Mouse (Mus musculus): ENCODE measurements around the gene Rpp21.

Gene Rpp21

DNA sequence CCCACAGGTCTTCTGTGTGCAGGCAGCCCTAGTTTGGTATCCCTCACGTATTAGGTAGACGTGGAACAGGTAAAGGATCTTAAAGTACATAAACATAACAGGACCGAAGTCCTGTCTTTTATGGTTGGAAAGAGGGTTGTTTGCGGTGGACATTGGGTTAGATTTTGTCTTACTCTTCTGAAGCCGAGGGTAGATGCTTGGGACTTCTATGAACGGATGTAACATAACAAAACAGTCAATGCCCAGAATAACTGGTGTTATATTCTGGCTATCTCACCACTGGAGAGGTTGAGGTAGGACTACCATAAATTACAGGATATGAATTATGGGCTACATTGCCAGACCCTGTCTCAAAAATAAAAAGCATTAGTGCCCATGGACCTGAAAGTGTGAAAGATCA, at the start of gene Rpp21:
Gene Rpp21 (minus strand): TSS at position 101 of the 400 bp plus-strand sequence.
- in situ Hi-C loops (cut with MboI; ENCODE audit: unreplicated experiment in 2 of 2): no loop called here

DNA sequence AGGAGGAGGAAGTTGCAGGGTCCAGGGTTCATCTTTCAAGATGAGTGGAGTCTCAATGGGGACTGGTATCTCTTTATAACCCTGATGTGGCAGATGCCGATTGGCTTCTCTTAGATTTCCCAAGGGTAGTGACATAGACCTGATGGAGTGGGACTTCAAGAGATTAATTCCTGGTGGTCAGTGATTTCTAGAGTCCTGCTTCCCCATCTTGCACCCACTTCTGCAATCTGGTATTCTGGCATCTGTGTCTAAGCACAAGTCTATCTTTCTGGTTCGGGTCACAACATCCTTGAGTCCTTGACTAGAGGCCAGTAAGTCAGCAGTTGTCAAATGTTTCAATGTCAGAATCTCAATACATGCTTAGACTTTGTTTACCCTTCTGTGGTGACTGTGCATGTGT, 28.5 kb upstream of the Rpp21 start, which contains the start of gene H2-M10.2:
Gene H2-M10.2 (minus strand): TSS at position 101 of the 400 bp plus-strand sequence.
- in situ Hi-C loops (cut with MboI; ENCODE audit: unreplicated experiment in 2 of 2): no loop called here

DNA sequence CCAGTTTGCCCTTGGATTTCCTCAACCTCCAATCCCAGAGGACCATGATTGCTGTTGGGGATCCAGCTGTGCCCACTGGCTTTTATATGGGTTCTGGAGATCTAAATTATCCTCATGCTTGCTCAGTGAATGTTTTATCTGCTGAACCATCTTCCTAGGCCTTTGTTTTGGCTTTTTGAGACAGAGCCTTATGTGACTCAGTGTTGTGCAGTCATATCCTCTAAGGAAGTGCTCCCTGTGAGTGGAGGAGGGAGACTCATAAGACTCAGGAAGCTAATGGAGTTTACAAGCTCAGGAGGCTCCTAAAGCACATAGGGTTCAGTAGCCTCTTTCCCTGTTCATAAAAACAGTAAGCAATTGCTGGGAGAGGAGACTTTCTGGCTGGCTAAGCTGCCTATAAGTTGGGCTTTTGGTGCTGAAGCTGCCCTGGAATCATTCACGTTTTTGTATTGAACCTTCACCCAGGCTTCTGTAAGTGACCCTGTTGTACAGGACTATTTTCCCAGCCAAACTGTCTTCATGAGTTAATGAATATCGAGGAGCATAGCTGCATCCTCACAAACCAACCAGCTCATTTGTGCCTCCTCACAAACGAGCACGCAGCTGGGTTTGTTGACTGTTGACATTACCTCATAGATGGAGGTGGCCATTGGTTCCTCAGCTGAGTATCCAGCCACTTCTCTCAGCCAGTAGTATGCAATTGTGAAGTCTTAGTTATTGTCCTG, 23.8 kb upstream of the Rpp21 start:
- in situ Hi-C loops (cut with MboI; ENCODE audit: unreplicated experiment in 2 of 2): no loop called here

GRCm38 (mm10) chr17:36274776-36275175, 16.9 kb upstream of the Rpp21 start:
- in situ Hi-C loops (cut with MboI; ENCODE audit: unreplicated experiment in 2 of 2): no loop called here

- in situ Hi-C loops (cut with MboI; ENCODE audit: unreplicated experiment in 2 of 2): no loop called here
Measured at GRCm38 (mm10) chr17:36273796-36274195, 15.9 kb upstream of the Rpp21 start.

DNA sequence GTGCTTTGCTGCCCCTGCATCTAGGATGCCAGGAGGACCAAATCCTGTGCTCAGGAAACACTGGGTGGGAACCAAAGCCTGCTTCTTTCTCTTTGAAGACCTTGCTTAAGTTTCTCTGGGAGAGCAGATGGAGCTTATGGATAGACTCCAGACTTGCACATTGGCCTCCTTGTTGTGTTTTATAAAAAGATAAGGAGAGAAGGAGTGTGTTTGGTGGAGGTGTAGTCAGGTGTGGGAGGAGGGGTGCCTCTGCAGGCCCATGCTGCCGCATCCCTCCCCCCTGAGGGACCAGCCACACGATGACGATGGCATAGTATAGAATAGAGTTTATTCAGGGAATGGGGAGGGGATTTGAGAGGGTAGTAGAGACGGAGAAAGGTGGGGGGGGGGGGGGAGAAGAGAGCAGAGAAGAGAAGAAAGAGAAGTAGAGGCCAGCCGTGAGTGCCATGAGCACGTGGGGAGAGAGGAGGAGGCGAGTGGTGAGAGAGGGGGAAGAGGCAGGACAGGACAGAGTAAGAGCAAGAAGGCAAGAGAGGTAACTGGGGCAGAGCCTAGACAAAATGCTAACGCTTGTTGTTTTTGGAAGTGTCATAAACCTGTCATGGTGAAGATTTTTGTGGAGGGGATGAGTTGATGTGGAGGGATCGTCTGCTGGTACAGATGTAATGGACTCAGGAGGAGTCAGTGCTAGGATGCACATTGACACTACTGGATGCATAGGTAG, 14.9 kb upstream of the Rpp21 start:
- in situ Hi-C loops (cut with MboI; ENCODE audit: unreplicated experiment in 2 of 2): no loop called here

- in situ Hi-C loops (cut with MboI; ENCODE audit: unreplicated experiment in 2 of 2): no loop called here
Measured at GRCm38 (mm10) chr17:36271586-36272256, 13.9 kb upstream of the Rpp21 start, which contains the start of gene Trim39. Gene Trim39 (minus strand): TSS chr17:36272247.

GRCm38 (mm10) chr17:36270956-36271585, 13.2 kb upstream of the Rpp21 start:
- in situ Hi-C loops (cut with MboI; ENCODE audit: unreplicated experiment in 2 of 2): no loop called here

GRCm38 (mm10) chr17:36265834-36266233, 8.0 kb upstream of the Rpp21 start:
- in situ Hi-C loops (cut with MboI; ENCODE audit: unreplicated experiment in 2 of 2): no loop called here

DNA sequence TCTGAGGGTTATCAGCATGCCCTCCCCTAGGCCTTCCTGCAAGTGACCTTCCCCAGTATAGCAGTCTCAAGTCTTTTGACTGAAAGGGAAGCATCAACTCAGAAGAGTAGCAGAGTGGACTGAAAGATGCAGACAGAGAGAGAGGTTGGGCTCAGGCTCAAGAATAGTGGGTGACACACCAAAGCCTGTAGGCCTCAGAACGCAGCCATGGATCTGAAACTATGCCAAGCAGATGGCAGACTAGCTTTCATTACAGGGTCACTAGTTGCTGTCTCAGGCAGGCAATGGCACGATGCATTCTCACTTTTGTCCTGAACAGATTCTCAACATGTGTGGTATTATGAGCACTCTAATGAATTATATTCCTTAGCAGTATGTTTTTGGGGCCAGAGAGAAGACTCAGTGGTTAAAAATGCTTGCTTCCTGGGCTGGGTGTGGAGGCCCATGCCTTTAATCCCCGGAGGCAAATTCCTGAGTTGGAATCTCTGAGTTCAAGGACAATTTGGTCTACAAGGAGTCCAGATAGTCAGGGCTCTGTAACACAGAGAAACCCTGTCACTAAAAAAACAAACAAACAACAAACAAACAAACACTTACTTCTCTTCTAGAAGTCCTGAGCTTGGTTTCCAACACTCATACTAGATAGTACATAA, 6.5 kb upstream of the Rpp21 start:
- in situ Hi-C loops (cut with MboI; ENCODE audit: unreplicated experiment in 2 of 2): no loop called here

DNA sequence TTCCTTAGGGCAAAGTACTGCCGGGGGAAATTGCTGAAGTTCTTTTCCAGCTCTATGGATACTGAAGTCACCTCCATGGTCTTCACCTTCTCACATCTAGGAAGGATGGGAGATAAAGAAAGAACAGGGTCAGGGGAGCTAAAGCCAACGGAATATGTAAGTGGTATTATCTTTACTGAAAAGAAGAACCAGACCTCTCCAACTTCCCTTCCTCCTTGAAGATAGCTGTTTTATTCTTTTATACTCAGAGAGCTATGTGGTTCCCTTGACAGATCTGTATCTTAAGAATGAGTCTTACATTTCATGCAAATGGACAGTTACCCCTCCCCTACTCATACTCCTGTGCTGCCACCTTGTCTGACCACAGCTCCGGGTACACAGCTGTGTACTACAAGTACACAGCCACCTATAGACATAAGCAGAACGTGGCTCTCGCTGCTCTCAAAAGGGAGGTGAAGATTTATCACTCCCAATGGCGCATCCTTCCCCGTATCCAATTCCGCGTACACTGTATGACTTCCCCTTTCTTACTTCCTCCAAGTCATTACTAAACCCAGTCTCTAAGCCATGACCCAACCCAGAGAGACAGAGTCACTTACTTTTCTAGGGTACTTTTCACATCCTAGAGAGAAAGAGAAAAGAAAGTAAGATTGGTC, 3.8 kb upstream of the Rpp21 start:
- in situ Hi-C loops (cut with MboI; ENCODE audit: unreplicated experiment in 2 of 2): no loop called here

GRCm38 (mm10) chr17:36257241-36257947, 475 bp downstream of the Rpp21 start:
- in situ Hi-C loops (cut with MboI; ENCODE audit: unreplicated experiment in 2 of 2): no loop called here

- in situ Hi-C loops (cut with MboI; ENCODE audit: unreplicated experiment in 2 of 2): no loop called here
Measured at GRCm38 (mm10) chr17:36253087-36253600, 4.7 kb downstream of the Rpp21 start.

DNA sequence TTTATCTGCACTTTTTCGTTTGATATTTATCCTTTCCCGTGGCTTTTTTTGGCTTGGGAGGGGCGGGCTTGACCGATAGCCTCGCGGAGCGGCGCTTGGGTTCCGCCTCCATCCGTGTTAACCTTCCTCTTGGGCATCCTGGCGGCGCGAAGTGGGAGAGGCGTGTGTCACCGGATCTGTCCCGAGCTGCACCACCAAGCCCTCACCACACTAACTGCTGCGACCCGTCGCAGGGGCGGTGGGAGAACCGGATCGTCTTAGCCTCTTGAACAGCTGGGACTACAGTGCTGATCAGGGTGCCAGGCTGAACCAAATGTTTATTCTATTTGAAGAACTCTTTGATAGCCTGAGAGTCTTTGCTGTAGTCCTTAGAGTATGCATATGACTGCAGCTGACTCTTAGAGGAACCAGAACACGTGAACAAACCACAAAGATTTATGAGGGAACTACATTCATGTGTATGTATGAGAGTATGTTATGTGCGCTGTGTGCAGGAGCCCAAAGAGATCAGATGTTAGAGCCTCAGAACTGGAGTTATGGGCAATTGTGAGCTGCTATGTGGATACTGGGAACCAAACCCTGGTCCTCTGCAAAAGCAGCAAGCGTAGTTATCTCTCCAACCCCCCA, 5.5 kb downstream of the Rpp21 start:
- in situ Hi-C loops (cut with MboI; ENCODE audit: unreplicated experiment in 2 of 2): no loop called here

GRCm38 (mm10) chr17:36248886-36249285, 9.0 kb downstream of the Rpp21 start:
- in situ Hi-C loops (cut with MboI; ENCODE audit: unreplicated experiment in 2 of 2): loop anchor here in 1 of 2 experiments (10.0 kb wide), 1 partner anchor 166 kb away; no protein-coding TSS in a partner anchor

DNA sequence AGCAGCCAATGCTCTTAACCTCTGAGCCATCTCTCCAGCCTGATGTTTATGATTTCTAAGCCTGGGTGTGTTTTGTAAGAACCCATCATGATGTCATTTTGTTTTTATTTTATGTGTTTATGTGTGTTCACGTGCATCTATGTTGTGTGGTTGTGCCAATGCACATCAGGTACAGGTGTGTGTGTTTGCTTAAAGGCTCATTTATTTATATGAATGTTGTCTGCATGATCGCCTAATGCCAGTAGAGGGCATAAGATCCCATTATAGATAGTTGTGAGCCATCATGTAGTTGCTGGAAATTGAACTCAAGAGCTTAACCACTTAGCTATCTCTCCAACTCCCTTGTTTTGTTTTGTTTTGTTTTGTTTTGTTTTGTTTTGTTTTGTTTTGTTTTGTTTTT, 12.1 kb downstream of the Rpp21 start:
- in situ Hi-C loops (cut with MboI; ENCODE audit: unreplicated experiment in 2 of 2): loop anchor here in 1 of 2 experiments (10.0 kb wide), 1 partner anchor 169 kb away; no protein-coding TSS in a partner anchor

GRCm38 (mm10) chr17:36244031-36244430, 13.8 kb downstream of the Rpp21 start:
- in situ Hi-C loops (cut with MboI; ENCODE audit: unreplicated experiment in 2 of 2): loop anchor here in 1 of 2 experiments (10.0 kb wide), 1 partner anchor 171 kb away; no protein-coding TSS in a partner anchor

GRCm38 (mm10) chr17:36240637-36241213, 17.1 kb downstream of the Rpp21 start:
- in situ Hi-C loops (cut with MboI; ENCODE audit: unreplicated experiment in 2 of 2): loop anchor here in 1 of 2 experiments (10.0 kb wide), 1 partner anchor 174 kb away; no protein-coding TSS in a partner anchor
